In genomic region chr11:116255090-116255981, GRCm38 (mm10) we compare ENCODE assay signal across 19 mouse cellular contexts. TPM values are rescaled to one million over a fixed set of nuclear protein-coding genes. Genes with fewer than 3 reads are reported as not detected.
DNase-seq lines count a peak whose midpoint lies in the region; ATAC-seq lines count a peak whose summit lies in the region.
"Had no signal": no experiment of that assay in that cellular context is flagged by ENCODE, and none has a peak within 500 bp of the region (broad histone marks: within the 10 kb centered on the region; RNA-seq: fewer than 3 reads in every experiment).

No protein-coding gene starts in this region.

- 73% methylated on average over 22 of the region's 22 CpGs for WGBS in heart, embryonic 16.5 days
- WGBS in lung, embryonic 16.5 days = 75% methylated on average over 22 of the region's 22 CpGs
- 78% methylated on average over 22 of the region's 22 CpGs for WGBS in stomach, embryonic 15.5 days

- H3K4me1 ChIP-seq in heart, embryonic 16.5 days (ENCODE audit: control insufficient read depth, insufficient read depth, low read length) = peaks cover 5% of the 10 kb centered on the region; the same call in 1 of the 2 replicates
- H3K4me1 ChIP-seq in lung, embryonic 16.5 days (replicated peaks; ENCODE audit: control insufficient read depth, insufficient read depth, low read length) = peaks cover 19% of the 10 kb centered on the region
- H3K4me1 ChIP-seq in stomach, embryonic 15.5 days = no peaks in the 10 kb centered on the region; the same call in 1 of the 2 replicates
- H3K4me1 ChIP-seq: embryonic facial prominence, embryonic 12.5 days; midbrain, embryonic 12.5 days; neural tube, embryonic 13.5 days had no signal

- H3K27me3 ChIP-seq in heart, embryonic 16.5 days (ENCODE audit: control insufficient read depth, insufficient read depth, low read length) = no peaks in the 10 kb centered on the region
- H3K27me3 ChIP-seq in lung, embryonic 16.5 days (ENCODE audit: control insufficient read depth, insufficient read depth, low read depth, low read length) = no peaks in the 10 kb centered on the region
- no peaks in the 10 kb centered on the region for H3K27me3 ChIP-seq in stomach, embryonic 15.5 days (replicated peaks)
- H3K27me3 ChIP-seq: embryonic facial prominence, embryonic 12.5 days; midbrain, embryonic 12.5 days; neural tube, embryonic 13.5 days had no signal

- H3K4me2 ChIP-seq in heart, embryonic 16.5 days (ENCODE audit: low read depth, low read length) = no peak overlapping the region
- H3K4me2 ChIP-seq in lung, embryonic 16.5 days (ENCODE audit: low read depth, low read length) = no peak overlapping the region
- H3K4me2 ChIP-seq in stomach, embryonic 15.5 days = no peak overlapping the region
- H3K4me2 ChIP-seq: embryonic facial prominence, embryonic 12.5 days; midbrain, embryonic 12.5 days; neural tube, embryonic 13.5 days had no signal

- peak overlapping the region; percentile 66 for H3K27ac ChIP-seq in heart, embryonic 16.5 days (ENCODE audit: low read length)
- H3K27ac ChIP-seq in lung, embryonic 16.5 days (ENCODE audit: low read length) = peak overlapping the region; percentile 80
- peak overlapping the region; percentile 71 for H3K27ac ChIP-seq in stomach, embryonic 15.5 days
- H3K27ac ChIP-seq: embryonic facial prominence, embryonic 12.5 days; liver, embryonic 14.5 days; midbrain, embryonic 12.5 days; neural tube, embryonic 13.5 days had no signal

- peaks cover 57% of the 10 kb centered on the region for H3K36me3 ChIP-seq in heart, embryonic 16.5 days (ENCODE audit: control insufficient read depth, insufficient read depth)
- H3K36me3 ChIP-seq in lung, embryonic 16.5 days (ENCODE audit: control insufficient read depth, insufficient read depth, low read length) = peaks cover 51% of the 10 kb centered on the region
- H3K36me3 ChIP-seq in stomach, embryonic 15.5 days = peaks cover 68% of the 10 kb centered on the region

- no peaks in the 10 kb centered on the region for H3K9me3 ChIP-seq in heart, embryonic 16.5 days (replicated peaks; ENCODE audit: control insufficient read depth, low read length)
- H3K9me3 ChIP-seq in lung, embryonic 16.5 days (ENCODE audit: control insufficient read depth, low read length) = no peaks in the 10 kb centered on the region
- no peaks in the 10 kb centered on the region for H3K9me3 ChIP-seq in stomach, embryonic 15.5 days
- H3K9me3 ChIP-seq: embryonic facial prominence, embryonic 12.5 days; midbrain, embryonic 12.5 days; neural tube, embryonic 13.5 days had no signal

- H3K9ac ChIP-seq in heart, embryonic 16.5 days (ENCODE audit: low read length) = no peak overlapping the region
- H3K9ac ChIP-seq in lung, embryonic 16.5 days (ENCODE audit: low read length) = no peak overlapping the region
- no peak overlapping the region for H3K9ac ChIP-seq in stomach, embryonic 15.5 days
- H3K9ac ChIP-seq: embryonic facial prominence, embryonic 12.5 days; forebrain, postnatal 0 days; liver, embryonic 14.5 days; midbrain, embryonic 12.5 days; neural tube, embryonic 13.5 days had no signal

- no peak for DNase-seq in heart, adult 9 months (ENCODE audit: low spot score in 2 of 2)
- no peak for DNase-seq in lung, postnatal 25 days (ENCODE audit: low spot score)
- DNase-seq in adipocyte (ENCODE audit: low spot score) = no peak
- DNase-seq in right cerebral cortex, postnatal 14 days = no peak
- DNase-seq: adrenal gland, postnatal 10 days; B cell, adult 2 months; cerebellum, postnatal 25 days; forebrain, postnatal 0 days; gastrocnemius, postnatal 36 days; thymus, postnatal 25 days had no signal

- no peak for ATAC-seq in heart, embryonic 16.5 days (replicated peaks; ENCODE audit: extremely low read depth, insufficient read depth, low FRiP score)
- ATAC-seq in lung, embryonic 16.5 days (ENCODE audit: low read depth) = no peak
- peak; percentile 58 for ATAC-seq in inflammation-experienced regulatory T-cells, adult 6 months
- ATAC-seq in stomach, embryonic 15.5 days (ENCODE audit: insufficient read depth, low FRiP score, low read depth) = no peak
- ATAC-seq: forebrain, postnatal 0 days; hindbrain, embryonic 16.5 days had no signal

- H3K4me3 ChIP-seq in heart, embryonic 16.5 days (ENCODE audit: low read length) = no peak overlapping the region
- no peak overlapping the region for H3K4me3 ChIP-seq in lung, embryonic 16.5 days (ENCODE audit: low read length)
- no peak overlapping the region for H3K4me3 ChIP-seq in stomach, embryonic 15.5 days (replicated peaks)
- H3K4me3 ChIP-seq: embryonic facial prominence, embryonic 12.5 days; midbrain, embryonic 12.5 days; neural tube, embryonic 13.5 days had no signal

RNA-seq across cellular contexts. Expression of gene Evpl, which starts 17.5 kb away (rescaled TPM):
- 1.2 TPM in 2 replicates for polyA plus RNA-seq in heart, embryonic 16.5 days (2015; fragmentation: Nextera tagmentation; extraction: Ambion mirVana)
- polyA plus RNA-seq in lung, embryonic 16.5 days (2015; fragmentation: Nextera tagmentation; extraction: Ambion mirVana) = 4.4 and 4.7 TPM in 2 replicates
- polyA plus RNA-seq in inflammation-experienced regulatory T-cells, adult 6 months (2017; shearing (Covaris generic)) = not detected
- 9.8 and 17.0 TPM in 2 replicates for polyA plus RNA-seq in stomach, embryonic 15.5 days (2015; fragmentation: Nextera tagmentation; extraction: Ambion mirVana)

RNA-seq across cellular contexts. Expression of gene Srp68, which starts 18.7 kb away (rescaled TPM):
- polyA plus RNA-seq in heart, embryonic 16.5 days (2015; fragmentation: Nextera tagmentation; extraction: Ambion mirVana) = 65.9 and 72.3 TPM in 2 replicates
- polyA plus RNA-seq in lung, embryonic 16.5 days (2015; fragmentation: Nextera tagmentation; extraction: Ambion mirVana) = 75.3 and 79.2 TPM in 2 replicates
- 10 to 100 TPM; 40.4 to 44.2 (median 42.3) TPM for polyA plus RNA-seq in inflammation-experienced regulatory T-cells, adult 6 months (2017; shearing (Covaris generic))
- polyA plus RNA-seq in stomach, embryonic 15.5 days (2015; fragmentation: Nextera tagmentation; extraction: Ambion mirVana) = 89.5 and 101 TPM in 2 replicates

RNA-seq across cellular contexts. Expression of gene Galr2, which starts 25.4 kb away (rescaled TPM):
- polyA plus RNA-seq in heart, embryonic 16.5 days (2015; fragmentation: Nextera tagmentation; extraction: Ambion mirVana) = 0.11 and 0.20 TPM in 2 replicates
- polyA plus RNA-seq in lung, embryonic 16.5 days (2015; fragmentation: Nextera tagmentation; extraction: Ambion mirVana) = 0.21 and 0.25 TPM in 2 replicates
- polyA plus RNA-seq in inflammation-experienced regulatory T-cells, adult 6 months (2017; shearing (Covaris generic)) = not detected
- polyA plus RNA-seq in stomach, embryonic 15.5 days (2015; fragmentation: Nextera tagmentation; extraction: Ambion mirVana) = 0.15 and 0.35 TPM in 2 replicates

RNA-seq across cellular contexts. Expression of gene Exoc7, which starts 51.7 kb away (rescaled TPM):
- 50.2 and 54.6 TPM in 2 replicates for polyA plus RNA-seq in heart, embryonic 16.5 days (2015; fragmentation: Nextera tagmentation; extraction: Ambion mirVana)
- 62.8 and 68.5 TPM in 2 replicates for polyA plus RNA-seq in lung, embryonic 16.5 days (2015; fragmentation: Nextera tagmentation; extraction: Ambion mirVana)
- 10 to 100 TPM; 70.3 to 96.0 (median 70.6) TPM for polyA plus RNA-seq in inflammation-experienced regulatory T-cells, adult 6 months (2017; shearing (Covaris generic))
- 52.3 and 52.9 TPM in 2 replicates for polyA plus RNA-seq in stomach, embryonic 15.5 days (2015; fragmentation: Nextera tagmentation; extraction: Ambion mirVana)

RNA-seq across cellular contexts. Expression of gene Acox1, which starts 56.5 kb away (rescaled TPM):
- 38.6 and 40.5 TPM in 2 replicates for polyA plus RNA-seq in heart, embryonic 16.5 days (2015; fragmentation: Nextera tagmentation; extraction: Ambion mirVana)
- 23.6 and 24.3 TPM in 2 replicates for polyA plus RNA-seq in lung, embryonic 16.5 days (2015; fragmentation: Nextera tagmentation; extraction: Ambion mirVana)
- 10 to 100 TPM; 10.3 to 14.2 (median 13.6) TPM for polyA plus RNA-seq in inflammation-experienced regulatory T-cells, adult 6 months (2017; shearing (Covaris generic))
- 33.6 and 38.1 TPM in 2 replicates for polyA plus RNA-seq in stomach, embryonic 15.5 days (2015; fragmentation: Nextera tagmentation; extraction: Ambion mirVana)
